Mouse (Mus musculus): ENCODE results near the gene Thada. TPM values are rescaled to one million over a fixed set of nuclear protein-coding genes. Genes with fewer than 3 reads are reported as not detected.
A peak's percentile ranks its signal among the peaks of the same experiment; 100 is the strongest.
"Not testable (repeated sequence)": the region's sequence is repeated elsewhere in the genome, so short reads cannot be mapped to it uniquely, and the experiment has no call there.

Gene Thada
- polyA plus RNA-seq, 1 experiment from 2014 or later = 7.8 TPM

- Histone ChIP-seq H3K9me3 (replicated peaks) (peaks cover 6% of the 10 kb centered on the region; the same call in 1 of the 2 replicates), H3K27ac (peak overlapping the region; percentile 81), H3K27me3 (replicated peaks) (no peaks in the 10 kb centered on the region), H3K4me2 (no peak overlapping the region), H3K4me1 (peaks cover 45% of the 10 kb centered on the region), H3K36me3 (peaks cover 22% of the 10 kb centered on the region), H3K4me3 (no peak overlapping the region), H3K9ac (no peak overlapping the region)
- WGBS (ENCODE audit: insufficient replicate concordance) = 73% methylated on average over 4 of the region's 4 CpGs
- ATAC-seq = no peak
Observed at GRCm38 (mm10) chr17:84235399-84235928, 230.5 kb downstream of the Thada start.

- not testable (repeated sequence) for H3K4me3 ChIP-seq; H3K27me3 ChIP-seq (replicated peaks); H3K4me2 ChIP-seq; H3K9me3 ChIP-seq (replicated peaks); H3K9ac ChIP-seq
- peak; percentile 71 for ATAC-seq
- WGBS (ENCODE audit: insufficient replicate concordance) = no CpG with 5 or more reads among the region's 4 CpGs
- Histone ChIP-seq H3K4me1 (peaks cover 45% of the 10 kb centered on the region), H3K36me3 (peaks cover 28% of the 10 kb centered on the region), H3K27ac (peak overlapping the region; percentile 81)
Observed at GRCm38 (mm10) chr17:84234785-84235184, 231.2 kb downstream of the Thada start.

- ATAC-seq = no peak
Observed at GRCm38 (mm10) chr17:84233758-84234157, 232.2 kb downstream of the Thada start.

GRCm38 (mm10) chr17:84231361-84231760, 234.6 kb downstream of the Thada start:
- WGBS (ENCODE audit: insufficient replicate concordance) = 84% methylated on average over 2 of the region's 2 CpGs
- Histone ChIP-seq H3K9ac (no peak overlapping the region), H3K4me3 (no peak overlapping the region), H3K27ac (no peak overlapping the region), H3K27me3 (replicated peaks) (no peaks in the 10 kb centered on the region), H3K9me3 (replicated peaks) (peaks cover 6% of the 10 kb centered on the region; the same call in 1 of the 2 replicates), H3K4me1 (peaks cover 27% of the 10 kb centered on the region), H3K4me2 (no peak overlapping the region), H3K36me3 (peaks cover 45% of the 10 kb centered on the region)
- ATAC-seq = no peak

More at GRCm38 (mm10) chr17:84233758-84234157, 232.2 kb downstream of the Thada start:
- WGBS (ENCODE audit: insufficient replicate concordance) = 73% methylated on average over 2 of the region's 2 CpGs
- Histone ChIP-seq H3K9me3 (replicated peaks) (peaks cover 6% of the 10 kb centered on the region; the same call in 1 of the 2 replicates), H3K4me2 (no peak overlapping the region), H3K36me3 (peaks cover 35% of the 10 kb centered on the region), H3K9ac (no peak overlapping the region), H3K4me3 (no peak overlapping the region), H3K27ac (no peak overlapping the region), H3K27me3 (replicated peaks) (no peaks in the 10 kb centered on the region), H3K4me1 (peaks cover 45% of the 10 kb centered on the region)

GRCm38 (mm10) chr17:84228223-84228622, 237.8 kb downstream of the Thada start:
- 84% methylated on average over 2 of the region's 2 CpGs for WGBS (ENCODE audit: insufficient replicate concordance)
- H3K27ac ChIP-seq = no peak overlapping the region

GRCm38 (mm10) chr17:84226681-84227080, 239.3 kb downstream of the Thada start:
- Histone ChIP-seq H3K4me3 (no peak overlapping the region), H3K36me3 (peaks cover 81% of the 10 kb centered on the region), H3K4me1 (peaks cover 7% of the 10 kb centered on the region; the same call in 1 of the 2 replicates), H3K9me3 (replicated peaks) (no peaks in the 10 kb centered on the region), H3K4me2 (no peak overlapping the region), H3K27me3 (replicated peaks) (no peaks in the 10 kb centered on the region), H3K27ac (no peak overlapping the region), H3K9ac (no peak overlapping the region)
- no peak for ATAC-seq
- WGBS (ENCODE audit: insufficient replicate concordance) = 81% methylated on average over 6 of the region's 6 CpGs

More at GRCm38 (mm10) chr17:84228223-84228622, 237.8 kb downstream of the Thada start:
- ATAC-seq = no peak
- Histone ChIP-seq H3K27me3 (replicated peaks) (no peaks in the 10 kb centered on the region), H3K36me3 (peaks cover 74% of the 10 kb centered on the region), H3K9me3 (replicated peaks) (no peaks in the 10 kb centered on the region), H3K4me2 (no peak overlapping the region), H3K9ac (no peak overlapping the region), H3K4me1 (peaks cover 7% of the 10 kb centered on the region; the same call in 1 of the 2 replicates), H3K4me3 (no peak overlapping the region)

- Histone ChIP-seq H3K36me3 (peaks cover 85% of the 10 kb centered on the region), H3K27me3 (replicated peaks) (no peaks in the 10 kb centered on the region), H3K27ac (no peak overlapping the region), H3K9ac (no peak overlapping the region), H3K4me1 (peaks cover 7% of the 10 kb centered on the region; the same call in 1 of the 2 replicates), H3K4me3 (no peak overlapping the region), H3K4me2 (no peak overlapping the region), H3K9me3 (replicated peaks) (no peaks in the 10 kb centered on the region)
- no peak for ATAC-seq
- 78% methylated on average over 5 of the region's 5 CpGs for WGBS (ENCODE audit: insufficient replicate concordance)
Observed at GRCm38 (mm10) chr17:84226231-84226630, 239.8 kb downstream of the Thada start.

- no peak for ATAC-seq
- peaks cover 87% of the 10 kb centered on the region for H3K36me3 ChIP-seq
Observed at GRCm38 (mm10) chr17:84224217-84224887, 241.7 kb downstream of the Thada start.

GRCm38 (mm10) chr17:84218841-84219240, 247.2 kb downstream of the Thada start:
- not testable (repeated sequence) for H3K27ac ChIP-seq; H3K9me3 ChIP-seq (replicated peaks); H3K4me3 ChIP-seq; H3K9ac ChIP-seq; H3K27me3 ChIP-seq (replicated peaks); H3K4me2 ChIP-seq
- ATAC-seq = peak; percentile 61; the same call in 1 of the 2 replicates
- Histone ChIP-seq H3K36me3 (peaks cover 61% of the 10 kb centered on the region), H3K4me1 (peaks cover 15% of the 10 kb centered on the region)
- 98% methylated on average over 2 of the region's 2 CpGs for WGBS (ENCODE audit: insufficient replicate concordance)

More at GRCm38 (mm10) chr17:84224217-84224887, 241.7 kb downstream of the Thada start:
- Histone ChIP-seq H3K27me3 (replicated peaks) (no peaks in the 10 kb centered on the region), H3K27ac (no peak overlapping the region), H3K4me3 (no peak overlapping the region), H3K9me3 (replicated peaks) (no peaks in the 10 kb centered on the region), H3K9ac (no peak overlapping the region), H3K4me1 (peaks cover 11% of the 10 kb centered on the region), H3K4me2 (no peak overlapping the region)
- 79% methylated on average over 15 of the region's 15 CpGs for WGBS (ENCODE audit: insufficient replicate concordance)

- H3K9ac ChIP-seq = no peak overlapping the region
- H3K36me3 ChIP-seq = peaks cover 53% of the 10 kb centered on the region
- H3K4me3 ChIP-seq = no peak overlapping the region
- 69% methylated on average over 3 of the region's 3 CpGs for WGBS (ENCODE audit: insufficient replicate concordance)
- no peaks in the 10 kb centered on the region for H3K9me3 ChIP-seq (replicated peaks)
- no peak for ATAC-seq
- peaks cover 15% of the 10 kb centered on the region for H3K4me1 ChIP-seq
- H3K27me3 ChIP-seq (replicated peaks) = no peaks in the 10 kb centered on the region
- H3K27ac ChIP-seq = no peak overlapping the region
- no peak overlapping the region for H3K4me2 ChIP-seq
Observed at GRCm38 (mm10) chr17:84217696-84218095, 248.3 kb downstream of the Thada start.

GRCm38 (mm10) chr17:84215264-84215960, 250.6 kb downstream of the Thada start:
- H3K4me3 ChIP-seq = no peak overlapping the region
- no peaks in the 10 kb centered on the region for H3K9me3 ChIP-seq (replicated peaks)
- H3K4me1 ChIP-seq = peaks cover 15% of the 10 kb centered on the region
- H3K4me2 ChIP-seq = no peak overlapping the region
- no peak for ATAC-seq
- H3K27me3 ChIP-seq (replicated peaks) = no peaks in the 10 kb centered on the region
- WGBS (ENCODE audit: insufficient replicate concordance) = 82% methylated on average over 6 of the region's 6 CpGs
- H3K36me3 ChIP-seq = peaks cover 50% of the 10 kb centered on the region
- H3K9ac ChIP-seq = no peak overlapping the region
- H3K27ac ChIP-seq = no peak overlapping the region

- no peak for ATAC-seq
- Histone ChIP-seq H3K4me2 (no peak overlapping the region), H3K4me1 (peaks cover 3% of the 10 kb centered on the region), H3K9me3 (replicated peaks) (no peaks in the 10 kb centered on the region), H3K36me3 (peaks cover 41% of the 10 kb centered on the region), H3K9ac (no peak overlapping the region), H3K27me3 (replicated peaks) (no peaks in the 10 kb centered on the region), H3K27ac (no peak overlapping the region), H3K4me3 (no peak overlapping the region)
- 67% methylated on average over 3 of the region's 3 CpGs for WGBS (ENCODE audit: insufficient replicate concordance)
Observed at GRCm38 (mm10) chr17:84213464-84213863, 252.5 kb downstream of the Thada start.

Data from liver, embryonic 12.5 days (tissue).